Mouse (Mus musculus) hindbrain, postnatal 0 days (tissue): Measurements from ENCODE around the gene Smco2. TPM values are rescaled to one million over a fixed set of nuclear protein-coding genes. Genes with fewer than 3 reads are reported as not detected.
A peak's percentile ranks its signal among the peaks of the same experiment; 100 is the strongest.
"Not testable (repeated sequence)": the region's sequence is repeated elsewhere in the genome, so short reads cannot be mapped to it uniquely, and the experiment has no call there.

Experiments used
- ATAC-seq: fragments of 200-750 bp; cut with Nextera tagmentation; 2 replicates; pipeline ENCODE4 v1.8.0; 2017; ENCODE audit warnings: mild to moderate bottlenecking, moderate TSS enrichment, moderate library complexity
- DNase-seq: peaks from one replicate; pipeline ENCODE4 v3.0.0-alpha.2; 2015; ENCODE audit warnings: low spot score
- H3K27ac ChIP-seq: fragments of 300-500 bp; sonication (generic); 2 replicates; pipeline ENCODE4 v1.5.1; 2014; ENCODE audit warnings: mild to moderate bottlenecking
- H3K27me3 ChIP-seq: fragments of 300-500 bp; sonication (generic); 2 replicates; pipeline ENCODE4 v1.6.1; 2014; ENCODE audit warnings: low read length, mixed read lengths; ENCODE audit not compliant: insufficient read depth
- H3K36me3 ChIP-seq: fragments of 300-500 bp; sonication (generic); 2 replicates; pipeline ENCODE4 v1.6.1; 2014; ENCODE audit warnings: low read length, mixed read lengths; ENCODE audit not compliant: insufficient read depth
- H3K4me1 ChIP-seq: fragments of 300-500 bp; sonication (generic); 2 replicates; pipeline ENCODE4 v1.6.1; 2014; ENCODE audit warnings: antibody characterized with exemption, low read length, mixed read lengths; ENCODE audit not compliant: insufficient read depth
- H3K4me2 ChIP-seq: fragments of 300-500 bp; sonication (generic); 2 replicates; pipeline ENCODE4 v1.6.1; 2014; ENCODE audit warnings: low read depth, mild to moderate bottlenecking, low read length, moderate library complexity, mixed read lengths
- H3K4me3 ChIP-seq: fragments of 300-500 bp; sonication (generic); 2 replicates; pipeline ENCODE4 v1.5.1; 2014; ENCODE audit warnings: low read length
- H3K9ac ChIP-seq: fragments of 300-500 bp; sonication (generic); replicated peaks from 2 replicates; pipeline ENCODE4 v1.6.1; 2014; ENCODE audit warnings: mild to moderate bottlenecking, low read length, moderate library complexity, mixed read lengths
- H3K9me3 ChIP-seq: fragments of 300-500 bp; sonication (generic); 2 replicates; pipeline ENCODE4 v1.6.1; 2016; ENCODE audit warnings: low read length, mixed read lengths
- CTCF ChIP-seq: IDR thresholded peaks from 2 replicates; pipeline ENCODE4 v1.5.1; 2016; ENCODE audit warnings: antibody characterized with exemption, control low read depth, low read depth
- WGBS: fragments of 180-500 bp; shearing (Covaris S2); extraction: QIAGEN DNeasy Blood & Tissue Kit; methylation state at CpG from one replicate; pipeline ENCODE4 v1.1.7; 2014; 5-methylcytosine and 5-hydroxymethylcytosine counted together
- polyA plus RNA-seq: library from polyadenylated mRNA; unstranded; fragments of >200 nt; fragmentation: Nextera tagmentation; extraction: Ambion mirVana; gene quantifications from 2 replicates; pipeline ENCODE4 v1.2.1, GENCODE M21; 2015
- total RNA-seq: library from RNA; depleted of rRNA; stranded (reverse); fragments of >200 nt; gene quantifications from 2 replicates; pipeline ENCODE4 v1.2.3, GENCODE M21; 2014

The Smco2 gene
- total and polyA plus RNA-seq, 2 experiments from 2014 or later = not detected

GRCm38 (mm10) chr6:146855185-146855584 lies 5.3 kb downstream of the Smco2 start:
- H3K4me3 ChIP-seq = no peak overlapping the region
- no peak overlapping the region for H3K27ac ChIP-seq
- H3K9me3 ChIP-seq = no peaks in the 10 kb centered on the region
- WGBS = 92% methylated on average over 9 of the region's 9 CpGs
- no peak overlapping the region for H3K9ac ChIP-seq
- no peaks in the 10 kb centered on the region for H3K36me3 ChIP-seq
- no peaks in the 10 kb centered on the region for H3K4me1 ChIP-seq
- TF ChIP-seq CTCF = no peak
- no peaks in the 10 kb centered on the region for H3K27me3 ChIP-seq
- ATAC-seq = no peak
- DNase-seq = no peak
- no peak overlapping the region for H3K4me2 ChIP-seq

GRCm38 (mm10) chr6:146857386-146857785 lies 7.5 kb downstream of the Smco2 start:
- Histone ChIP-seq H3K9me3 (no peaks in the 10 kb centered on the region), H3K36me3 (no peaks in the 10 kb centered on the region), H3K4me2 (no peak overlapping the region), H3K27me3 (no peaks in the 10 kb centered on the region), H3K4me1 (no peaks in the 10 kb centered on the region), H3K9ac (no peak overlapping the region), H3K27ac (no peak overlapping the region), H3K4me3 (no peak overlapping the region)
- DNase-seq (no peak), ATAC-seq (no peak)
- TF ChIP-seq CTCF = no peak
- 86% methylated on average over 2 of the region's 2 CpGs for WGBS

GRCm38 (mm10) chr6:146863154-146863553 lies 13.2 kb downstream of the Smco2 start:
- H3K27ac ChIP-seq = no peak overlapping the region
- DNase-seq (no peak), ATAC-seq (no peak)
- H3K9ac ChIP-seq = no peak overlapping the region
- no peak overlapping the region for H3K4me2 ChIP-seq
- WGBS = 96% methylated on average over 2 of the region's 2 CpGs
- TF ChIP-seq CTCF = no peak
- no peaks in the 10 kb centered on the region for H3K4me1 ChIP-seq
- H3K9me3 ChIP-seq = no peaks in the 10 kb centered on the region
- H3K4me3 ChIP-seq = no peak overlapping the region
- H3K36me3 ChIP-seq = no peaks in the 10 kb centered on the region
- H3K27me3 ChIP-seq = no peaks in the 10 kb centered on the region

GRCm38 (mm10) chr6:146864370-146864769 lies 14.5 kb downstream of the Smco2 start:
- H3K4me2 ChIP-seq, H3K9me3 ChIP-seq, H3K36me3 ChIP-seq, H3K4me3 ChIP-seq, H3K27me3 ChIP-seq, ATAC-seq, DNase-seq, H3K9ac ChIP-seq, H3K27ac ChIP-seq, H3K4me1 ChIP-seq: not testable (repeated sequence)
- WGBS = 95% methylated on average over 4 of the region's 5 CpGs

GRCm38 (mm10) chr6:146865701-146866100 lies 15.8 kb downstream of the Smco2 start:
- Histone ChIP-seq H3K9ac (no peak overlapping the region), H3K27ac (no peak overlapping the region), H3K27me3 (no peaks in the 10 kb centered on the region), H3K4me3 (no peak overlapping the region), H3K4me2 (no peak overlapping the region), H3K36me3 (no peaks in the 10 kb centered on the region), H3K9me3 (no peaks in the 10 kb centered on the region), H3K4me1 (no peaks in the 10 kb centered on the region)
- WGBS = 82% methylated on average over 4 of the region's 4 CpGs
- 0 out of 2 replicates have a peak, but pooled peaks have one; percentile 5 for TF ChIP-seq CTCF
- DNase-seq (no peak), ATAC-seq (no peak)

- WGBS = 93% methylated on average over 4 of the region's 4 CpGs
- H3K4me1 ChIP-seq = no peaks in the 10 kb centered on the region
- no peak overlapping the region for H3K27ac ChIP-seq
- H3K36me3 ChIP-seq = no peaks in the 10 kb centered on the region
- H3K9me3 ChIP-seq = peaks cover 3% of the 10 kb centered on the region; the same call in 1 of the 2 replicates
- DNase-seq = no peak
- H3K9ac ChIP-seq = no peak overlapping the region
- no peak overlapping the region for H3K4me3 ChIP-seq
- H3K4me2 ChIP-seq = no peak overlapping the region
- ATAC-seq = no peak
- no peak for TF ChIP-seq CTCF
- no peaks in the 10 kb centered on the region for H3K27me3 ChIP-seq
Measured at GRCm38 (mm10) chr6:146871975-146872374, 22.1 kb downstream of the Smco2 start.

- Histone ChIP-seq H3K4me2 (no peak overlapping the region), H3K4me1 (no peaks in the 10 kb centered on the region), H3K9me3 (peaks cover 3% of the 10 kb centered on the region; the same call in 1 of the 2 replicates), H3K36me3 (no peaks in the 10 kb centered on the region), H3K27ac (no peak overlapping the region), H3K27me3 (no peaks in the 10 kb centered on the region), H3K9ac (no peak overlapping the region), H3K4me3 (no peak overlapping the region)
- no peak for ATAC-seq
- TF ChIP-seq CTCF = no peak
- WGBS = 83% methylated on average over 6 of the region's 6 CpGs
- no peak for DNase-seq
Measured at GRCm38 (mm10) chr6:146874415-146874814, 24.5 kb downstream of the Smco2 start.
